In the genomic region with DNA sequence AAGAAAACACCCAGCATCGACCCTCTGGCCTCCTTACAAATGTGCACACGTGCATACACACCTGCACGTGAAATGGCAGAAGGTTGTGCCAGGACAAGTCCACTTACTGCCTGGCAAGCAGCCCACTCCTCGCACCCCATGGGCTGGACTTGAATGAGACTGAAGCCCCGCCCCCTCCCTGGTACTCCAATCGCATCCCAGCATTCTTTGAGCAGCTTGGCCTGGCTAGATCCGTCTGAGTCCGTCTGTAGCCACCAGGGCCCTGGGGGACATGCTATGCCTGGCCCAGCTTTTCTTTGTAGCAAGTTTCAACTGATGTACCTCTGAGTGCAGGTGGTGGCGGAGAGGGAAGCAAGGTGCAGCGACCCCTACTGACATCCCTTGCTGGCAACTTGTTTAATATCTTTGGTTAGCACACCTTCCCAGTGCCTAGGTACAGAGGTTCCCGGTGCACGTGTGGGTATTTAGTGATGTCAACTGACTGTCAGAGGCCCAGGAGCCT, we compare ENCODE assay signal across 8 mouse cellular contexts. TPM values are rescaled to one million over a fixed set of nuclear protein-coding genes. Genes with fewer than 3 reads are reported as not detected.
A peak's percentile ranks its signal among the peaks of the same experiment; 100 is the strongest.
DNase-seq lines count a peak whose midpoint lies in the region; ATAC-seq lines count a peak whose summit lies in the region.

No protein-coding gene starts in this region.

- intact Hi-C loops in heart, postnatal 14 days (cut with DNase I): no loop called here

- H3K27ac ChIP-seq in limb, embryonic 13.5 days: peak overlapping the region; percentile 33; the same call in 1 of the 2 replicates
- H3K27ac ChIP-seq in midbrain, embryonic 12.5 days (replicated peaks): no peak overlapping the region

- H3K4me1 ChIP-seq in limb, embryonic 13.5 days: peaks cover 19% of the 10 kb centered on the region
- H3K4me1 ChIP-seq in midbrain, embryonic 12.5 days: peaks cover 22% of the 10 kb centered on the region

- DNase-seq in right cerebral cortex, postnatal 14 days: peak; percentile 53
- no peak for DNase-seq in right cerebral cortex, postnatal 25 days
- DNase-seq in embryo, embryonic 9.5 days (ENCODE audit: extremely low spot score): peak; percentile 71
- peak; percentile 53 to 70 for DNase-seq in heart, postnatal 14 days
- peak; percentile 72 for DNase-seq in testis, postnatal 14 days (ENCODE audit: low spot score)
- no peak for DNase-seq in cerebellum, adult 9-10 months

- H3K4me3 ChIP-seq in limb, embryonic 13.5 days: no peak overlapping the region
- no peak overlapping the region for H3K4me3 ChIP-seq in midbrain, embryonic 12.5 days

- no peak overlapping the region for H3K9ac ChIP-seq in limb, embryonic 13.5 days
- no peak overlapping the region for H3K9ac ChIP-seq in midbrain, embryonic 12.5 days (replicated peaks)

- peaks cover 13% of the 10 kb centered on the region for H3K36me3 ChIP-seq in limb, embryonic 13.5 days
- H3K36me3 ChIP-seq in midbrain, embryonic 12.5 days: peaks cover 30% of the 10 kb centered on the region

- peak overlapping the region; percentile 23 for H3K4me2 ChIP-seq in limb, embryonic 13.5 days (replicated peaks)
- H3K4me2 ChIP-seq in midbrain, embryonic 12.5 days (replicated peaks): peak overlapping the region; percentile 16

- peak; percentile 72 for ATAC-seq in limb, embryonic 13.5 days (ENCODE audit: low FRiP score, low read depth)
- peak; percentile 76 for ATAC-seq in midbrain, embryonic 12.5 days (ENCODE audit: low FRiP score, low read depth)

- 9% methylated on average over 12 of the region's 12 CpGs for WGBS in limb, embryonic 13.5 days
- WGBS in midbrain, embryonic 12.5 days: 12% methylated on average over 12 of the region's 12 CpGs

- H3K27me3 ChIP-seq in limb, embryonic 13.5 days: no peaks in the 10 kb centered on the region
- peaks cover 17% of the 10 kb centered on the region; the same call in 1 of the 2 replicates for H3K27me3 ChIP-seq in midbrain, embryonic 12.5 days

- H3K9me3 ChIP-seq in limb, embryonic 13.5 days: no peaks in the 10 kb centered on the region
- no peaks in the 10 kb centered on the region for H3K9me3 ChIP-seq in midbrain, embryonic 12.5 days

RNA-seq across cellular contexts. Expression of a gene that starts 12.3 kb away (rescaled TPM):
- 10 to 100 TPM; 23.4 to 26.9 TPM for total RNA-seq in heart, postnatal 14 days (2021)
- polyA plus RNA-seq in limb, embryonic 13.5 days (2015; fragmentation: Nextera tagmentation; extraction: Ambion mirVana): 7.3 and 8.6 TPM in 2 replicates
- polyA plus RNA-seq in midbrain, embryonic 12.5 days (2016; fragmentation: Nextera tagmentation; extraction: Ambion mirVana): 11.4 and 11.6 TPM in 2 replicates

RNA-seq across cellular contexts. Expression of a gene that starts 16.1 kb away (rescaled TPM):
- total RNA-seq in heart, postnatal 14 days (2021): under 1 TPM in 1 of 2 experiments, not detected in 1; 0.65 TPM
- 1.8 and 2.0 TPM in 2 replicates for polyA plus RNA-seq in limb, embryonic 13.5 days (2015; fragmentation: Nextera tagmentation; extraction: Ambion mirVana)
- 0.25 and 0.75 TPM in 2 replicates for polyA plus RNA-seq in midbrain, embryonic 12.5 days (2016; fragmentation: Nextera tagmentation; extraction: Ambion mirVana)

RNA-seq across cellular contexts. Expression of a gene that starts 22.6 kb away (rescaled TPM):
- not detected for total RNA-seq in heart, postnatal 14 days (2021)
- not detected in 2 replicates for polyA plus RNA-seq in limb, embryonic 13.5 days (2015; fragmentation: Nextera tagmentation; extraction: Ambion mirVana)
- polyA plus RNA-seq in midbrain, embryonic 12.5 days (2016; fragmentation: Nextera tagmentation; extraction: Ambion mirVana): not detected in 2 replicates

RNA-seq across cellular contexts. Expression of a gene that starts 23.0 kb away (rescaled TPM):
- total RNA-seq in heart, postnatal 14 days (2021): 10 to 100 TPM in 1 of 2 experiments, 1 to 10 TPM in 1; 9.9 to 10.8 TPM
- 68.3 and 80.7 TPM in 2 replicates for polyA plus RNA-seq in limb, embryonic 13.5 days (2015; fragmentation: Nextera tagmentation; extraction: Ambion mirVana)
- polyA plus RNA-seq in midbrain, embryonic 12.5 days (2016; fragmentation: Nextera tagmentation; extraction: Ambion mirVana): 70.5 and 70.8 TPM in 2 replicates

RNA-seq across cellular contexts. Expression of a gene that starts 28.2 kb away (rescaled TPM):
- 10 to 100 TPM; 41.8 to 43.8 TPM for total RNA-seq in heart, postnatal 14 days (2021)
- 25.2 and 29.2 TPM in 2 replicates for polyA plus RNA-seq in limb, embryonic 13.5 days (2015; fragmentation: Nextera tagmentation; extraction: Ambion mirVana)
- polyA plus RNA-seq in midbrain, embryonic 12.5 days (2016; fragmentation: Nextera tagmentation; extraction: Ambion mirVana): 36.3 and 39.8 TPM in 2 replicates

Comparison
In these comparisons a context has a peak if more than half of its experiments do, and no peak if none do; other contexts are left out.
1. DNase-seq: peak in right cerebral cortex, postnatal 14 days (single experiment), embryo, embryonic 9.5 days (single experiment), heart, postnatal 14 days (2 of 2) and testis, postnatal 14 days (single experiment); none in right cerebral cortex, postnatal 25 days (single experiment) and cerebellum, adult 9-10 months (single experiment).